Mouse (Mus musculus): ENCODE results near the gene Donson. TPM values are rescaled to one million over a fixed set of nuclear protein-coding genes. Genes with fewer than 3 reads are reported as not detected.

Donson gene
- polyA plus RNA-seq, 1 experiment from 2014 or later = 20.8 TPM

DNA sequence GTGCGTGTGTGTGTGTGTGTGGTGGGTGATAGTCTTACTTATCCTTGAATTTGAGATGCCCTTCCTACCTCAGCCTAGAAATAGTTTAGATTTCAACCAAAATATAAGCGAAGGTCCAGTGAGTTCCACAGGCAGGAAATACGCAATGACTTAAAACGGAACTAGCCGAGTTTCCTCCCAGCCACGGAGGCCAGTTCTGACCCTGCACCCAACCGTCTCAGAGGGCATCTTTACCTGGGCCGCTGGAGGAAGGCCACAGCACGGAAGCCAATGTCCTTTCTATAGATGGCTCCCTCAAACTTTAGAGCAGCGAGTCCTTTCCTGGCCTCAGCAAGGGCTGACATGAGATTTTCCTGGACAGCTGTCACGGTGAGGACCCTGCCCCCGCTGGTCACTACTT, 54.9 kb downstream of the Donson start:
- peaks cover 44% of the 10 kb centered on the region for H3K36me3 ChIP-seq (ENCODE audit: control insufficient read depth, insufficient read depth, low read length)
- WGBS = 79% methylated on average over 12 of the region's 12 CpGs

DNA sequence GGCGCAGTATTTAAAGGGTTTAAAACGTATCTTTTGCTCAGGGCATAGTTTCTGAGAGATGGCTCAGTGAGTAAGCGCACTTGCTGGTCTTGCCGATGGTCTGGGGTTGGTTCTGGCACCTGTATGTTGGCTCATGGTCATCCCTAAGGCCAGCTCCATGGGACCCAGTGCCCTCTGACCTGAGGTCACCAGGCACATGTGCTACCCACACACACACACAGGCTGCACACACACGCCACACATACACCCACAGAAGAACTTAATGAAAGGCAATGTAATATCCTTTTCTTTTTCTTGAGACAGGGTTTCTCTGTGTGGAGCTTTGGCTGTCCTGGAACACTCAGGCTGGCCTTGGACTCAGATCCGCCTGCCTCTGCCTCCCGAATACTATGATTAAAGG, 55.6 kb downstream of the Donson start:
- WGBS = 83% methylated on average over 7 of the region's 7 CpGs
- no peaks in the 10 kb centered on the region for H3K9me3 ChIP-seq (ENCODE audit: control insufficient read depth, low read length)
- ATAC-seq (ENCODE audit: low read depth) = no peak
- peaks cover 48% of the 10 kb centered on the region for H3K36me3 ChIP-seq (ENCODE audit: control insufficient read depth, insufficient read depth, low read length)
- no peak overlapping the region for H3K9ac ChIP-seq (ENCODE audit: low read length)
- peaks cover 3% of the 10 kb centered on the region; the same call in 1 of the 2 replicates for H3K4me1 ChIP-seq (replicated peaks; ENCODE audit: control insufficient read depth, insufficient read depth, low read length)
- H3K27ac ChIP-seq (ENCODE audit: low read length) = no peak overlapping the region
- no peak overlapping the region for H3K4me2 ChIP-seq (ENCODE audit: low read depth, low read length)
- no peak overlapping the region for H3K4me3 ChIP-seq (ENCODE audit: low read length)
- H3K27me3 ChIP-seq (ENCODE audit: control insufficient read depth, insufficient read depth, low read depth, low read length) = no peaks in the 10 kb centered on the region

More for the DNA sequence above, 54.9 kb downstream of the Donson start:
- Histone ChIP-seq H3K4me2 (ENCODE audit: low read depth, low read length) (no peak overlapping the region), H3K4me3 (ENCODE audit: low read length) (no peak overlapping the region), H3K4me1 (replicated peaks; ENCODE audit: control insufficient read depth, insufficient read depth, low read length) (peaks cover 3% of the 10 kb centered on the region; the same call in 1 of the 2 replicates), H3K9me3 (ENCODE audit: control insufficient read depth, low read length) (no peaks in the 10 kb centered on the region), H3K27ac (ENCODE audit: low read length) (no peak overlapping the region), H3K9ac (ENCODE audit: low read length) (no peak overlapping the region), H3K27me3 (ENCODE audit: control insufficient read depth, insufficient read depth, low read depth, low read length) (no peaks in the 10 kb centered on the region)
- no peak for ATAC-seq (ENCODE audit: low read depth)

GRCm38 (mm10) chr16:91632439-91632838, 56.1 kb downstream of the Donson start:
- 61% methylated on average over 5 of the region's 5 CpGs for WGBS
- ATAC-seq (ENCODE audit: low read depth) = peak; percentile 77

DNA sequence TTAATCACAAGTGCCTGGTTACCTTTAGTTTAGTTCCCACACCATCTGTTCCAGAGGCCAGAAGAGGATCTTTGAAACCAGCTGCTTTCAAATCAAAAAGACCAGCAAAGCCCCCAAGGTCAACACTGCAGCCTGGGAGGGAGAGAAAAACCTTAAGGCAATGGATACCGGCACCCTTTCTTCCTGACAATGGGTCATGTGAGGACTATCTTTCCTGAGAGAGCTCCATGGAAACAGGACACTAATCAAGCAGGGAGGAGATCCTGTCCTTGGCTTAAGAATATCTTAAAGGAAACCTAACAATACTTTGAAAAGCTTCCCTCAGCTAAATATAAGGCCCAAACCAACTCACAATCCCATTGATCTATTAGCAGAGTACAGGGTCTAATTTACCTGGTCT, 58.0 kb downstream of the Donson start:
- peaks cover 3% of the 10 kb centered on the region; the same call in 1 of the 2 replicates for H3K4me1 ChIP-seq (replicated peaks; ENCODE audit: control insufficient read depth, insufficient read depth, low read length)
- ATAC-seq (ENCODE audit: low read depth) = no peak
- peaks cover 38% of the 10 kb centered on the region for H3K36me3 ChIP-seq (ENCODE audit: control insufficient read depth, insufficient read depth, low read length)
- 46% methylated on average over 1 of the region's 1 CpGs for WGBS
- no peak overlapping the region for H3K9ac ChIP-seq (ENCODE audit: low read length)
- no peaks in the 10 kb centered on the region for H3K9me3 ChIP-seq (ENCODE audit: control insufficient read depth, low read length)
- no peak overlapping the region for H3K27ac ChIP-seq (ENCODE audit: low read length)
- H3K27me3 ChIP-seq (ENCODE audit: control insufficient read depth, insufficient read depth, low read depth, low read length) = no peaks in the 10 kb centered on the region
- no peak overlapping the region for H3K4me3 ChIP-seq (ENCODE audit: low read length)
- no peak overlapping the region for H3K4me2 ChIP-seq (ENCODE audit: low read depth, low read length)

More at GRCm38 (mm10) chr16:91632439-91632838, 56.1 kb downstream of the Donson start:
- H3K4me1 ChIP-seq (replicated peaks; ENCODE audit: control insufficient read depth, insufficient read depth, low read length) = peaks cover 3% of the 10 kb centered on the region; the same call in 1 of the 2 replicates
- no peak overlapping the region for H3K4me3 ChIP-seq (ENCODE audit: low read length)
- H3K27ac ChIP-seq (ENCODE audit: low read length) = no peak overlapping the region
- H3K27me3 ChIP-seq (ENCODE audit: control insufficient read depth, insufficient read depth, low read depth, low read length) = no peaks in the 10 kb centered on the region
- H3K9me3 ChIP-seq (ENCODE audit: control insufficient read depth, low read length) = no peaks in the 10 kb centered on the region
- no peak overlapping the region for H3K9ac ChIP-seq (ENCODE audit: low read length)
- H3K36me3 ChIP-seq (ENCODE audit: control insufficient read depth, insufficient read depth, low read length) = peaks cover 45% of the 10 kb centered on the region
- no peak overlapping the region for H3K4me2 ChIP-seq (ENCODE audit: low read depth, low read length)

- ATAC-seq (ENCODE audit: low read depth) = no peak
- Histone ChIP-seq H3K9me3 (ENCODE audit: control insufficient read depth, low read length) (no peaks in the 10 kb centered on the region), H3K9ac (ENCODE audit: low read length) (no peak overlapping the region), H3K27ac (ENCODE audit: low read length) (no peak overlapping the region), H3K4me3 (ENCODE audit: low read length) (no peak overlapping the region), H3K36me3 (ENCODE audit: control insufficient read depth, insufficient read depth, low read length) (peaks cover 39% of the 10 kb centered on the region), H3K4me2 (ENCODE audit: low read depth, low read length) (no peak overlapping the region), H3K4me1 (replicated peaks; ENCODE audit: control insufficient read depth, insufficient read depth, low read length) (peaks cover 3% of the 10 kb centered on the region; the same call in 1 of the 2 replicates), H3K27me3 (ENCODE audit: control insufficient read depth, insufficient read depth, low read depth, low read length) (no peaks in the 10 kb centered on the region)
- WGBS = 94% methylated on average over 4 of the region's 4 CpGs
These were observed 58.8 kb downstream of the Donson start for GRCm38 (mm10) chr16:91629749-91630148.

- Histone ChIP-seq H3K4me3 (ENCODE audit: low read length) (no peak overlapping the region), H3K4me1 (replicated peaks; ENCODE audit: control insufficient read depth, insufficient read depth, low read length) (peaks cover 3% of the 10 kb centered on the region; the same call in 1 of the 2 replicates), H3K36me3 (ENCODE audit: control insufficient read depth, insufficient read depth, low read length) (peaks cover 45% of the 10 kb centered on the region), H3K9me3 (ENCODE audit: control insufficient read depth, low read length) (no peaks in the 10 kb centered on the region), H3K27me3 (ENCODE audit: control insufficient read depth, insufficient read depth, low read depth, low read length) (no peaks in the 10 kb centered on the region), H3K9ac (ENCODE audit: low read length) (no peak overlapping the region), H3K4me2 (ENCODE audit: low read depth, low read length) (no peak overlapping the region), H3K27ac (ENCODE audit: low read length) (no peak overlapping the region)
- WGBS = 90% methylated on average over 3 of the region's 3 CpGs
- ATAC-seq (ENCODE audit: low read depth) = no peak
These were observed 59.9 kb downstream of the Donson start for GRCm38 (mm10) chr16:91628673-91629072.

DNA sequence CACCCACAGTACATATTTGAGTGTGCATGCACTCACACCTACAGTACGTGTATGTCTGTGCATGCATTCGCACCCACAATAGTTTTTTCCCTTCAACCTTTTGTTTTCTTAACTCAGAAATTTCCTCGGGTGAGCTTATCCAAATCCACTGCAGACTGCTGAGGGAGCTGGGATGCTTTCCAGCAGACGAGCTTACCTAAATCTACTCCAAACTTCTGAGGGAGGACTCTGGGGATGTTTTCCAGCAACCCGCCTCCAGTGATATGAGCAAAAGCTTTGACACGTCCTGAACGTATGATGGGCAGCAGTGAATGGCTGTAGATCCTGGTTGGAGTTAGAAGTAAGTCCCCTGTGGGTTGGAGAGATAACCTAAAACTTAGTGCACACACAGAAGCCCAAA, 60.7 kb downstream of the Donson start:
- no peak overlapping the region for H3K27ac ChIP-seq (ENCODE audit: low read length)
- no peak for ATAC-seq (ENCODE audit: low read depth)
- H3K4me1 ChIP-seq (replicated peaks; ENCODE audit: control insufficient read depth, insufficient read depth, low read length) = peaks cover 3% of the 10 kb centered on the region; the same call in 1 of the 2 replicates
- H3K9me3 ChIP-seq (ENCODE audit: control insufficient read depth, low read length) = no peaks in the 10 kb centered on the region
- no peak overlapping the region for H3K4me3 ChIP-seq (ENCODE audit: low read length)
- H3K9ac ChIP-seq (ENCODE audit: low read length) = no peak overlapping the region
- H3K4me2 ChIP-seq (ENCODE audit: low read depth, low read length) = no peak overlapping the region
- H3K27me3 ChIP-seq (ENCODE audit: control insufficient read depth, insufficient read depth, low read depth, low read length) = no peaks in the 10 kb centered on the region
- 84% methylated on average over 7 of the region's 7 CpGs for WGBS
- peaks cover 46% of the 10 kb centered on the region for H3K36me3 ChIP-seq (ENCODE audit: control insufficient read depth, insufficient read depth, low read length)

Other genes starting within 250 kb of the Donson start
- gene Ifnar1, start 203.5 kb downstream of the Donson start, polyA plus RNA-seq (2015; fragmentation: Nextera tagmentation; extraction: Ambion mirVana) = 65.0 and 69.3 TPM in 2 replicates
- 53.7 and 54.1 TPM in 2 replicates for gene Ifngr2, start 141.7 kb downstream of the Donson start, polyA plus RNA-seq (2015; fragmentation: Nextera tagmentation; extraction: Ambion mirVana)
- 55.4 and 59.1 TPM in 2 replicates for gene Tmem50b, start 91.0 kb downstream of the Donson start, polyA plus RNA-seq (2015; fragmentation: Nextera tagmentation; extraction: Ambion mirVana)
- gene Dnajc28, start 69.7 kb downstream of the Donson start, polyA plus RNA-seq (2015; fragmentation: Nextera tagmentation; extraction: Ambion mirVana) = 2.2 and 2.9 TPM in 2 replicates
- gene Gart, start 41.8 kb downstream of the Donson start, polyA plus RNA-seq (2015; fragmentation: Nextera tagmentation; extraction: Ambion mirVana) = 92.7 and 98.9 TPM in 2 replicates
- gene Son, start 41.3 kb downstream of the Donson start, polyA plus RNA-seq (2015; fragmentation: Nextera tagmentation; extraction: Ambion mirVana) = 113 and 118 TPM in 2 replicates
- gene Cryzl1, start 40.2 kb upstream of the Donson start, polyA plus RNA-seq (2015; fragmentation: Nextera tagmentation; extraction: Ambion mirVana) = 74.2 and 75.1 TPM in 2 replicates
- gene Itsn1, start 40.5 kb upstream of the Donson start, polyA plus RNA-seq (2015; fragmentation: Nextera tagmentation; extraction: Ambion mirVana) = 17.8 and 18.0 TPM in 2 replicates